Mouse (Mus musculus) layer of hippocampus, postnatal 14 days (tissue): ENCODE results near the gene Tmtc1. TPM values are rescaled to one million over a fixed set of nuclear protein-coding genes. Genes with fewer than 3 reads are reported as not detected.

Experiments
- DNase-seq, 2 experiments: peaks; one replicate each; pipeline ENCODE4 v3.0.0; 2021 to 2022; ENCODE audit warnings: low spot score in 2 of 2, mixed read lengths in 1 of 2
- total RNA-seq, 2 experiments: library from RNA; stranded (reverse); gene quantifications; 2 replicates each; pipeline ENCODE4 v1.2.3; 2021

Tmtc1 gene
- total RNA-seq, 2 experiments from 2014 or later = 26.4 to 27.1 TPM

DNA sequence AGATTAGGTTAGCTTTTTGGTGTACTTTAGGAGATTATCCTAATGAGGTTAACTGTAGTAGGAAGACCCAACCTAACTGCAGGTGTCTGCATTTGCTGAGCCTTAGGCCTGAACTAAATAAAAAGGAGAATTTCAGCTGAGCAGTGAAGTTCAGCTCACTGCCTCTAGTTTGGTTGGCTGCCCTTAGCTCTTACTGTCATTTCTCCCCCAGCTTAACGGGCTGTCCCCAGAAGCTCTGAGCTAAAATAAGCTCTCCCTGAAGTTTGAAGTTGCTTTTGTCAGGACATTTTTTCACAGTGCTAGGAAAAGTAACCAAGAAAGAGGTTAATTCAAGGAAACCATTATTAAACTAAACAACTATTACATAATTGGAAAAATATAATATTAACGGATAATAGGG lies 115.3 kb downstream of the Tmtc1 start:
- no peak for DNase-seq

DNA sequence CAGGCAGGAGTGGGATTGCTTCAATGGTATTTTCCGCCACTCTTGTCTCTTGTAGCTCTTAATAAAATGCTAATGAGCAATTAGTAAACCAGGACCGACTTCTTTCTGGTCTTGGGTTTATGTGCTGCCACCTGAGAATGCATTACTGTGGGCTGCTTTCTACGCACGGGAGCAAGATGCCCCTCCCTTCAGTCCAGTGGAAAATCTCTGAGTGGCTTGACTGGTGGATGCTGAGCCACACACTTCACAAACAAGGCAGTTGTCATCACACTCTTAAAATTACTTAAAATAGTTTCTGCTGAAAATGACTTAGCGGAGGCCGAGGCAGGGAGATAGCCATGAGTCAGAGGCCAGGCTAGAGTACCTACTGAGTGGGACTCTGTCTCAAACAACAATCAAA lies 116.1 kb downstream of the Tmtc1 start:
- DNase-seq = no peak

DNA sequence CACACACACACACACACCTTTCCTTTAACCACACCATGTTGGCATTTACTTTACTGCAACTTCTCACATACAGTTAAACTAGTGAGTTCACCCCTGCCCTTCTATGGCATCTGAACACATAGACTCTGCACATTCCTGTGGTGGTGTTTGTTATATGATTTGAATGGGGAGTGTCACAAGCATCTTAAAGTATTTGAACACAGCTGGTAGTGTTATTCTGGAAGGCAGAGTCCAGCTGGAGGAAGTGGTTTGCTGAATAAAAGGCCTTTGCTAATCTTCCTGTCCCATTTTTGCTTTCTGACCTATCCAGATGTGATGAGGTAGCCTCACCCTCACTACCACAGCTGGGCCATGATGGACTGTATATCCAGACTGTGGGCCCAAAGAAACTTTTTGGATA lies 125.5 kb downstream of the Tmtc1 start:
- no peak for DNase-seq

DNA sequence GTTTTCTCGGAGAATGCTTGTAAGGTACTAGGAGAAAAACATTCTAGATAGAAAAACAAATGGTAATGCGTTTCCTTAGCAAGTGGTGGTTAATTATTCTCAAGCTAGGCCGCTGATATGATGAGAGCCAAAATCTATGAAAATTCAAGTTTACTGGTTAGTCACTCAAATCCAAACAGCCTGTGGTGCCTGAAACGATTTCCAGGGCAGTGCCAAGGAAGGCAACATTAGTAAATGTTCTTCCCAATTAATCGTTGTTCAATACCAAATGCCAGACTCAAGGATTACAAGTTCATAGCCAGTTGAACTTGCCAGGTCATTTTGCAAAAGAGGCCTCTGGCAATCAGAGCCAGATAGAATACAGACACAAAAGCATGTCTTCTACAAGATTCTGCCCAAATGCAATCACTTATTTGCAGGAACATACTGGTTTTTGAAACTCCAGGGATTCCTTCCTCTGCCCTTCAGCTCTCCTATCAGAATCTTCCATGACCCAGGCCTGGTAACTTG lies 128.6 kb downstream of the Tmtc1 start:
- DNase-seq = peak in 1 of 2 experiments; percentile 2

DNA sequence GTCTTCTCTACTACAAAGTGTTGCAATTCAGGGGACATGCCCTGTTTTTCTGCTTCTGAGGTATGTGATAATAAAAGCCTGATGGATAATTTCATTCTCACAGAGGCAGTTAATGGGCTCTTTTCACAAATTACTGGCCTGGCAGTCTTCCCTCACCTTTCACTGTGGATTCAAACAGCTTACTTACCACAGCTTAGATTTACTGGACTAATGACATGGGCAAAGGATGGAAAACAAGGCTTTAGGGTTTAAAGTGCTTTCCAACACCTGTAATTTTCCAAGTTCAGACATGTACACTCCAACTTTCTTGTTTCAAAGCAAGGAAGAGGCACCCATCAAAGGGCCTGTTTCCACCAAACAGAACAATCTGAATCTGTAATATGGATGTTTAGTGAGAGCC lies 129.1 kb downstream of the Tmtc1 start:
- DNase-seq = no peak

DNA sequence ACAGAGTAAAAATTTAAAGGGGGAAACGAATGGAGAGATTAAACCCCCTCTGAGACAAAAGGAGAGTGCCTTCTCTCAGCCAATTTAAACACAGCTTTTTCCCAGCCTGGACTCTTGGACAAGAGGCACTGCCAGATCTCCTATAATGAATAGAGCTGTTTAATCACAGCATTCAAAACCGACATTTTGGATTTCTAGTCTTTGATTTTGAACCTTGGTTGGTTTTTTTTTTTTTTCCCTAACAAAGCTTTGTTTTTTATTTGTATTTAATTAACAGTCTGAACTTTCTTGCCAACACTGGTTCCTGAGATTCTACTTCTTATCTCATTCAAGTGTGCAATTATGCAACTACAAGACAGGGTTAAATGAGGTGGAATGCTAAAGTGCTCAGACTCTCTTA lies 133.2 kb downstream of the Tmtc1 start:
- DNase-seq = no peak

DNA sequence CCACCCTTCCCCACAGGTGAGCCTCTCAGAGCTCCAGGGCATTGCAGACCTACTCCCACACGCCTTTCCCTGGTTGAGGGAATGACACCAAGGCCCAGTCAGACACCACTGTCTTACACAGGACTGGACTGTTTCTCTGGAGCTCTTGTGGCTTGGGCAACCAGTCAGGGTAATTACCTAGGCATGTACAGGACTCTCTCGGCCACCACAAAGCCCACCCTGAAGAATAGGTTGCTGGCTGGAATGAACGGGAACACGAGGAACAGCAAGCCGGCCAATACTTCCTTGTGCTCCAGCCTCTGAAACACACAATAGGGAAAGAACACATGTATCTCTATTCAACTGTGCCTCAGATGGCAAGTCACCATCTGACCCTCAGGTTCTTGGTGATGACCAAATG lies 138.4 kb downstream of the Tmtc1 start:
- no peak for DNase-seq

DNA sequence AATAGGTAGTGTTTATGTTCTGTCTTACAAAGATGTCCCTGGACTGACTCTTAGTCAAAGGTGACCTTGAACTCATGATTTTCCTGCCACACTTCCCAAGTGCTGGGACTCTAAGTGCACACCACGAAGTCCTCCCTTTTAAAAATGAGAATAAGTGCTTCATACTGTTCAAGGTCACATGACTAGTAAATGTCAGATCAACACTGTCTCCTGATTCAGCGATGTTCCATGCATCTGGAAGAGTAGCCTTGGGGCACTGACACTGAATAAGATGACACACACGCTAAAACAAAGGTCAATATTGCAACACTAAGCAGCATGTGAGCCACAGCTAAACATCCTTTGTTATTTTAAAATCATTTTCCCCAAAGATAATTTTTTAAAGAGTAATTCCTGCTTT lies 139.0 kb downstream of the Tmtc1 start:
- no peak for DNase-seq

DNA sequence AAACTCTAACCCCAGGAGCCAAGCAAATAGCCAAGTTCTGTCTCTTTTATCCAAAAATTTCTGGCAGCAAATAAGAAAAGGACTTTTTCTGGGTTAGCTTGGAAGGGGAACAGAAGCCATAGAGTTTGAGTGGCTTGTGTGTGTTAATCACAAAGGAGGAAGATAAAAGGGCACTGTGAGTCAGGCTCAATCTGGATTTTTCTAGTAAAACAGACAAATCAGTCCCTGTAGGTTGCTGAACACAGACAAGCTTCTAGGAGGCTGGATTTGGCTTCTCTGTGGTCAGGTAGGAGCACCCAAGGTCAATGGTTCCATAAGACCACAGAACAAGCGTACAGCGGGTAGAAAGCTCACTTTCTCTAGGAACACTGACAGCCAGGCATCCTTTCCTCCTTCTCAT lies 141.9 kb downstream of the Tmtc1 start:
- no peak for DNase-seq

DNA sequence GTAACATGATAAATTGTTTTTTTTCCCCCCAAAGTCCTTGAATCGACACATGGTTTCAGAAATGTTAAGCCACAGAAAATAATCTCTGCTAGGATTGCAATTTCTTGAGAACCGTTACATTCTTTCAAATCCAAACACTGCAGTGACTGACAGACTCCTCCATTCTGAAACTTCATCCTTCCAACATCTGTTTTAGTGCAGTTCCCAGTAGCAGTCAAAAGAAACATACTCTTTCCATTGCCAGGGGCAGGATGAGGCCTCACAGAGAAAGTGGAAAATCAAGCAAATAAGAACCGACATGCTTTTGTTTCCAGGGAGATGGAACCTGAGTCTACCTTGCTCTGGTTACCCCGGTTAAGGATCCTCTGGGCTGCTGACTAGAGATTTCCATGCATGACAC lies 147.1 kb downstream of the Tmtc1 start:
- DNase-seq = no peak

DNA sequence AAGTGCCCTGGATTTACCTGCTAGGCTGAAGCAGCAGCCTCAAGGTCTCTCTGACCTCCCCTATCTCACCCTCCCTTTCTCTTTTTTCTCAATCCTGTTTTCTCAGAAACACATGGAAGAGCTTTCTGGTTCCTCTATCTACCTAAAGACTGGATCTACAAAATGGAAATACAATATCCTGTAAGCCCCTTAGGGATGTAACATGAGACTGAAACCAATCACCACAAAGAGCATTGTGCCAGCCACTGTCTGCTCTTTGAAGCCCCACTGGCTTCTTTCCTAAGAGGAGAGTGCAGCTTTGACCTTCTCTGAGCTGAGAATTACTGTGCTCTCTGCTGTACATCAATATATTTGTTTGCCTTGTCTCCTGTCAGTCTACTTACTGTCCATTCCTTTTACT lies 147.8 kb downstream of the Tmtc1 start:
- DNase-seq = no peak

DNA sequence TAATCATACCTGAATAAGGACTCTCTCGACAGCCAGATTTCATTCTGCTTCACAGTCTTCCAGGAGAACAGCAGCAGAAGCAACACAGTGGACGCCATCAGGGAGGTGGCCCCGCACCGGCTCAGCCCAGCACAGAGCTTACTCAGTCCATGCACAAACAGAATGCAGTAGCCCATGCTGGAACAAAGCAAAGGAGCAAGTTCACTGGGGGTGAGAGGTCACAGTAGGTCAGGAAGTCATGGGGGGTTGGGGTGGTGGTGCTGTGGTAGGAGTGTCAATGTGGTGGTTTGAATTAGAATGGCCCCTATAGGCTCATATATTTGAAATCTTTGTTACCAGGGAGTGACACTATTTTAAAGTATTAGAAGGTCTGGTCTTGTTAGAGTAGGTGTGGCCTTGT lies 149.7 kb downstream of the Tmtc1 start:
- DNase-seq = no peak

DNA sequence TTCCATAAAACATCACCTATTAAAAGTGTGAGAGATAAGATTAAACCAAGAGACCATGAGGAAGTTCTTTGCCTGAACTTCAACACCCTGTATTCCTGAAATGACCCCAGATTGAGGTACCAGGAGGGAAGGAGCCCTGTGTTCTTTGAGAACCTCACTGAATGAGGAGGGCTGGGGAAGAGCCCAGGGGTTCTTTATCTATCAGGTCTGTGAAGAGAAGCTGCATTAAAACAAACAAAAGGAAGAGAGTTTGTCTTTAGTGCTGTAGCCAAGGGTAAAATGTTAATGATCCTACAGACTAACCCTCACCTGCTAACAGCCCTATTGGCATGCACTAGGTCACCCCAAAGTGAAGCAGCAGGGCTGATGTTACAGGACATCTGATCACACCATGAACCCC lies 153.3 kb downstream of the Tmtc1 start:
- no peak for DNase-seq

DNA sequence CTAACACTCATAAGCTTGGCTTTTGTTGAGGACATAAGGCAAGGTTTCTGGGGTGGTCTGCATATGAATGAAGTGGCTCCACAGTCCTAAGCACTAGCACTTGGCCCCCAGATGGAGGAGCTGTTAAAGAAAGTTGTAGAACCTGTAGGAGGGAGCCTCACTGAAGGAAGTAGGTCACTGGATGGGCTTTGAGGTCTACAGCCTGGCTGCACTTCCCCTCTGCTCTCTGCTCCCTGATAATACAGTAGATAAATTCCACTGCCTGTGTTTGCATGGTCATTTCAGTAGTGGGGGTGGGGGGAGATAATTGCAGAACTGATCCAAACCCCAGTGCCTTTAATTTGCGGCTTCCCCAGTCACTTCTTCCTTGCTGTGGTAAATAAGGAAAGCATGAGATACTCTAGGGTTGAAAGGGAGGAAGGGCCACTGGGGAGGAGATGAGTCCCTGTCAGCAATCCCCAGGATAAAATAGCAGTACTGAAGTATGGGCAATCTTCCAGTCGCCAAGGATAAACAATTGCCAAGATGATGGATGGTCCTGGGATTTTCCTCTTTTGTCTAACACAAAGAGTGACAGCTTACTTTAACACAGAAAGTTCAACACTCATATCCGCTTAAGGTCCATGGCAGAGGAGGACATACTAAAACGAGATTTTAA lies 160.8 kb downstream of the Tmtc1 start:
- DNase-seq = no peak

DNA sequence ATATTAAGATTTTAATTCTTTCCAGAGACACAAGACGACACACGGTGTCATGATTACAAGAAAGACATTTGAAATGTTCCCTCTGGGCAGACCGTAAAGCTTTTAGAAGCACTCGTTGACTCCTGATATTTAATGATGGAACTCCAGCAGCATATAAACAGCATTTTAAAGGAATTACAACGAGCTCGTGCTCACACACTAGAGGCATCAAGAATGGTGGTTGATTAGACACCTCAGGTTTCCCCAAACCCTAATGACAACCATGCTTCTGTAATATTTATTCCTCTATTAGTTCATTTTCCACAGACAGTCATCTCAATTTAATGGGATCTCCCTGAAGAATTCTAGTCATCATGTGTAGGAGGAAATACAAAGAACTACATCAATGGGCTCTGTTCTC lies 164.9 kb downstream of the Tmtc1 start:
- DNase-seq = no peak

DNA sequence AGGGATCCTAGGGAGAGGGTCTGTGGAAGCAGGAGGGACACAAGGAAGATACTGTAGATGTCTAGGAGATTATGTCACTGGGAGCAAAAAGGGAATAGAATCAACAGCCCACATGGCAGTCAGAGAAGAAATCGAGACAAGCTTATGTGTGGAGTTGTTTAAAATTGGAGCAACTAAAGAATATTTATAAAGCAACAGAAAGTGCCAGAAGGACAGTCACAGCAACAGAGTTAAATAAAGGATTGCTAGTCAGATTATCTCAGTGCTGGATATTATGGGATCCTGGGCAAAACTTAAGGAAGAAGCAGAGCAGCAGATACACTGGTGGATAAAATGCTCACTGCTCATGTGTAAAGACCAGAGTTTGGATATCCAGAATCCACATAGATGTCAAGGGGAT lies 167.8 kb downstream of the Tmtc1 start:
- DNase-seq = no peak

DNA sequence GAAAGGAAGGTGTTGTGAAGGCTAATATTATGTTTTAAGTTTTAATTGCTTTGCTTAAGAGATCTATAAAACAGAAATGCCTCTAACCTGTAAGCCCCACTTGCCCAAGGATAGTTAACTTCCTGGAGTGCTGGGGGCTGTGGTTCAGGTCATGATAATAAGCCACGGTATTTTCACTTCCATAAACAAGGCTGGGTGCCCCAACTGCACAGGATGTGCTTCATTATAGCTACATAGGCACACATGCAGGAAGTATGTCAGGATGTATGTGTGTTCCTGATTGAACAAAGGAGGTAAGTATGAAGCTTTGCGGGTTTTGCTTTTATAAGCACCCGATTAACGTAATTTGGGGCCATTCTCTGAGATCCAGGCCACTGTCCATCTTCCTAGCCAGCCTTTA lies 169.1 kb downstream of the Tmtc1 start:
- no peak for DNase-seq

DNA sequence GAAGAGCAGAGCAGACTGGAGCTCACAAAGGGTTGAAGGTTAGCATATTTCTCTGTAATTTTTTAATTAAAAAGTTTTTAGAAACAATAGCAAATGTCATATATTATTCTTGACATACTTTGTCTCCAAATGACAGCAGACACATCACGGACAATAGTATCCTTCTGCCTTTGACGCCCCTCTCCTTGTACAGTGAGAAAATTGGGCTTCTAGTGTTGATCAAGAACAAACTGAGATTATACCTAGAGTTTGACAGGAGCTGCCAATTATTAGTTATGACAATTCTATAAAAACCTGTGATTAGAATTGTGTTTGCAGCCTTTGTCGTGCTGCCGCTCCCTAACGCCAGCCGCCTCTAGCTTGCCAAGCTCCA lies 183.5 kb downstream of the Tmtc1 start:
- no peak for DNase-seq

DNA sequence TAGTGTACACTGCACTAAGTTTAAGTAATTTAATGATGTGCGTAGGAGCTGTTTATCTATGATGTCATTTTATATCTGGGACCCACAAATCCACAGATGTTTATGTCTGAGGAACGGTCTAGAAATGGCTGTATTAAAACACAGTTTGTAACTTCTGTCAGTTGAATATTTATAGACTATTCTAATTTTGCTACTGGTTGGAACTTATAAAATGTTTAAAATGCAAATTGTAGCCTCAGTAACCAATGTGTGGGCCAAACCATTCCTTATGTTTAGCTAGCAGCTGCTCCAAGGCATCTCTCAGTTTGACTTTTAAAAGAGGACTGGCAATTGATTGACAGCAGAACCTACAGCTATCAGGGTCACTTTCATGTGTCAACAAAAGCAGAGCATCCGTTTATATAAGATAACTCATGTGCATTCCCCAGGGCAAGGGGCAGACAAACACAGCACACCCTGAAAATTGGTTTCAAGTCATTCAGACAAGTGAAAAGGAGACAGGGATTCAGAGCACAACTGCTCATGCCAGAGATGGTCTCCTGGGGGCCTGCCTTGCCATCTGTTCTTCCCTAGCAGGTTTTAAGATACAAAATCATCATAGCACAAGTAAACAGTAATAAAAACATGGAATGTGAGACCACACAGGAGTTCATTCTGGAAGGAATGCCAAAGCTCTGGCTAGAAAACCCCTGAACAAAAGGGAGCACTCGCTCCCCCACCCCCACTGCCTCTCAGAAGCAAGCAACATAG lies 184.0 kb downstream of the Tmtc1 start:
- DNase-seq = peak in 1 of 2 experiments; percentile 19

DNA sequence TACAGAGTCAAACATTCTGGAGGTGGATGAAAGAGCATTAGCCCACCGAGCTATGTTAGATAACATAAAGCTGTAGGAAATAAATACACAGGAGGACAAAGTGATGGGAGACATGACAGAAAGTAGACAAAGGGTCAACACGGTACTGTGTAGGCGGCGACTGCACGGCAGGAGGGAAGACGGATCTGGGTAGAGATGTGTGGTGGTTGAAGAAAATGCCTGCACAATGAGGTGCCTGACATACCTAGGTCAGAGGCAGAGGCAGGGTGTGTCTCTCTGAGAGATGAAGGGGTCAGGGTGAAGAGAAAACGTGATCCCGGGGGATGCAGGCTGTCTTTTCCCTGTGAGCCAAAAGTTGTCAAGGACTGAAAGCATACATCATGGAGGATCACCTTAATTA lies 185.1 kb downstream of the Tmtc1 start:
- no peak for DNase-seq

DNA sequence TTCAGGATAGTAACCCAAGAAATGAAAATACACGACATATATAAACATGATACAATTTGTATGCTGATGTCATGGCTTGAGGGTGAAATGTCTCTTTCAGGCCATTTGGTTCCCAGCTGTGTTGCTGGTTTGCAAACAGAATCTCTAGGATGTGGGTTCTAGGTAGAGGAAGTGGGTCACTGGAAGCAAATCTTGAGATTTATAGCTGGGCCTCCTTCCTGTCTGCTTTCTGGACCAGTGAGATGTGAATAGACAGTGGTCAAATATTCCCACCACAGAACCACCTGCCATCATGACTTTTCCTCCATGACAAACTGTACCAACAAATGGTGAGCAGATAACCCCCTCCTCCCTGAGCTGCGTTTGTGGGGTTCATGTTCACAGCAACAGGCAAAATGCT lies 186.4 kb downstream of the Tmtc1 start:
- DNase-seq = no peak

DNA sequence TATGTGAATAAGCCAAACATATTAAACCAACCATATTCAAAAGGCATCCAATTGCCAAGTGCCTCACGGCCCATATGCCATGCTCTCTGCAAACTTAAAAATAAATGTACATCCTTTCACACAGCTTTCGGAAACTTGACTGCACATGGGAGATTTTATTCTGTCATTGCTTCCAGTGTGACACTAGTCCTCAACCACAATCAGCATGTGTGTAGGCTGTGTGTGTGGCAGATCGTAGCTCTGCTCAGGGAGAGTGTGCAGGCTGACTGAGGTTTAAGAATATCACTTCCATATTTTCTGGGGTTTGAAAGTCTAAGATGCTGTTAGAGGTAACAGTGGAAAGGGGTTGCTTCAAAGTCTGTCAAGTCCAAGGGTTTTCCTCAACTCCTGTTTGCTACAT lies 188.1 kb downstream of the Tmtc1 start:
- no peak for DNase-seq
